In the genomic region with DNA sequence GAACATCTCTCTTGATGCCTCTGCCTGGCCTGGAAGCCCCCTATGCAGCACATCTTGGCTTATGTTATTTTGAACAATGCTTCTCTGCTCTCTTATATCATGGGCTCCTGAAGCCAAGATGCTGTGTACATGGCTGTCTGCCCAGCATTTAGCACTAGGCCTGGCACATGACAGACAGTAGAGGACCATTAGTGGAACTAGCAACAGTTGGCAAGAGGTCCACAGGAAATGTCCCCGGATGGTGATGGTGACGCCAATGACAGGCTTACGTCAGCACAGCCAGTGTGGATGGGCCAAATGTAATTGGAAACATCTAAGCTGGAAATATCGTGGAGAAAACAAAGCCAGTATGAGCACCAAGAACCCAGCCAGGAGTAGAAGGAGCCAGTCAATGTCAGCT, we compare ENCODE assay signal across 14 mouse cellular contexts.
DNase-seq lines count a peak whose midpoint lies in the region; ATAC-seq and TF ChIP-seq lines count a peak whose summit lies in the region.
"Had no signal": no experiment of that assay in that cellular context is flagged by ENCODE, and none has a peak within 500 bp of the region (broad histone marks: within the 10 kb centered on the region; RNA-seq: fewer than 3 reads in every experiment).

No protein-coding gene starts in this region.

- H3K27ac ChIP-seq in limb, embryonic 14.5 days (replicated peaks; ENCODE audit: low read depth, low read length): 0 out of 2 replicates have a peak overlapping the region, but pooled peaks have one; percentile 26
- H3K27ac ChIP-seq in limb, embryonic 10.5 days: no peak overlapping the region
- H3K27ac ChIP-seq in limb, embryonic 15.5 days: peak overlapping the region; percentile 30; the same call in 1 of the 2 replicates
- H3K27ac ChIP-seq in forebrain, embryonic 11.5 days (ENCODE audit: low read depth, low read length): no peak overlapping the region
- H3K27ac ChIP-seq: forebrain, embryonic 15.5 days; liver, embryonic 14.5 days; neural tube, embryonic 13.5 days had no signal

- no peak overlapping the region for H3K9ac ChIP-seq in limb, embryonic 14.5 days (ENCODE audit: low read depth, low read length, severe bottlenecking)
- no peak overlapping the region for H3K9ac ChIP-seq in limb, embryonic 15.5 days
- no peak overlapping the region for H3K9ac ChIP-seq in forebrain, embryonic 11.5 days (ENCODE audit: low read length)
- H3K9ac ChIP-seq: forebrain, embryonic 15.5 days; liver, embryonic 14.5 days; neural tube, embryonic 13.5 days had no signal

- H3K4me2 ChIP-seq in limb, embryonic 14.5 days (replicated peaks; ENCODE audit: low read depth, low read length, severe bottlenecking): no peak overlapping the region
- no peak overlapping the region for H3K4me2 ChIP-seq in limb, embryonic 15.5 days
- H3K4me2 ChIP-seq in forebrain, embryonic 11.5 days (ENCODE audit: low read depth, low read length, severe bottlenecking): no peak overlapping the region
- H3K4me2 ChIP-seq: forebrain, embryonic 15.5 days; neural tube, embryonic 13.5 days had no signal

- TF ChIP-seq POLR2A in limb, embryonic 14.5 days (IDR thresholded peaks at IDR 0.05; ENCODE audit: borderline replicate concordance, extremely low read depth, insufficient read depth, insufficient read length): no peak

- DNase-seq in limb, embryonic 14.5 days (ENCODE audit: low spot score): peak; percentile 28
- no peak for DNase-seq in limb, embryonic 10.5 days (ENCODE audit: low spot score)
- peak; percentile 24 to 52 for DNase-seq in heart, adult 9 months (ENCODE audit: low spot score in 2 of 2)
- DNase-seq in skeletal muscle tissue, adult 2 months (ENCODE audit: low read depth, low spot score): peak; percentile 40
- no peak for DNase-seq in forebrain, embryonic 11.5 days (ENCODE audit: low spot score)
- DNase-seq in cerebellum, postnatal 4 days (ENCODE audit: low spot score in 2 of 2): no peak
- DNase-seq: kidney, adult 8-10 months; kidney, postnatal 36 days; thymus, adult 18-20 months had no signal

- H3K36me3 ChIP-seq in limb, embryonic 14.5 days (ENCODE audit: control insufficient read depth, insufficient read depth, low read length): no peaks in the 10 kb centered on the region
- H3K36me3 ChIP-seq in limb, embryonic 10.5 days: no peaks in the 10 kb centered on the region
- no peaks in the 10 kb centered on the region for H3K36me3 ChIP-seq in limb, embryonic 15.5 days
- no peaks in the 10 kb centered on the region for H3K36me3 ChIP-seq in forebrain, embryonic 11.5 days (ENCODE audit: control insufficient read depth, insufficient read depth, low read length)
- H3K36me3 ChIP-seq: forebrain, embryonic 15.5 days; G1E; neural tube, embryonic 13.5 days had no signal

- 76% methylated on average over 4 of the region's 4 CpGs for WGBS in limb, embryonic 14.5 days
- WGBS in limb, embryonic 10.5 days: 83% methylated on average over 4 of the region's 4 CpGs
- 68% methylated on average over 4 of the region's 4 CpGs for WGBS in limb, embryonic 15.5 days
- WGBS in forebrain, embryonic 11.5 days: 92% methylated on average over 4 of the region's 4 CpGs

- no peak overlapping the region for H3K4me3 ChIP-seq in limb, embryonic 14.5 days (replicated peaks; ENCODE audit: low read length)
- H3K4me3 ChIP-seq in limb, embryonic 10.5 days: no peak overlapping the region
- H3K4me3 ChIP-seq in limb, embryonic 15.5 days: no peak overlapping the region
- H3K4me3 ChIP-seq in forebrain, embryonic 11.5 days (ENCODE audit: low read depth, low read length): no peak overlapping the region
- H3K4me3 ChIP-seq: forebrain, embryonic 15.5 days; neural tube, embryonic 13.5 days had no signal

- no peak for ATAC-seq in limb, embryonic 14.5 days (ENCODE audit: low FRiP score, low read depth)
- no peak for ATAC-seq in limb, embryonic 15.5 days (ENCODE audit: insufficient number of reproducible peaks, low FRiP score, low TSS enrichment, low read depth)
- ATAC-seq in forebrain, embryonic 11.5 days (replicated peaks; ENCODE audit: low FRiP score): no peak
- ATAC-seq: forebrain, embryonic 15.5 days had no signal

- no peaks in the 10 kb centered on the region for H3K27me3 ChIP-seq in limb, embryonic 14.5 days (ENCODE audit: control insufficient read depth, insufficient read depth, low read length)
- H3K27me3 ChIP-seq in limb, embryonic 10.5 days (ENCODE audit: low read depth, poor library complexity, severe bottlenecking): no peaks in the 10 kb centered on the region
- H3K27me3 ChIP-seq in limb, embryonic 15.5 days: no peaks in the 10 kb centered on the region
- no peaks in the 10 kb centered on the region for H3K27me3 ChIP-seq in forebrain, embryonic 11.5 days (ENCODE audit: control insufficient read depth, insufficient read depth, low read length)
- H3K27me3 ChIP-seq: forebrain, embryonic 15.5 days; neural tube, embryonic 13.5 days had no signal

- H3K9me3 ChIP-seq in limb, embryonic 14.5 days (ENCODE audit: control insufficient read depth, low read length): no peaks in the 10 kb centered on the region
- no peaks in the 10 kb centered on the region for H3K9me3 ChIP-seq in limb, embryonic 10.5 days (replicated peaks)
- H3K9me3 ChIP-seq in limb, embryonic 15.5 days: no peaks in the 10 kb centered on the region
- no peaks in the 10 kb centered on the region for H3K9me3 ChIP-seq in forebrain, embryonic 11.5 days (ENCODE audit: control insufficient read depth, low read length)
- H3K9me3 ChIP-seq: forebrain, embryonic 15.5 days had no signal

- no peaks in the 10 kb centered on the region for H3K4me1 ChIP-seq in limb, embryonic 14.5 days (ENCODE audit: control insufficient read depth, insufficient read depth, low read length)
- peaks cover 8% of the 10 kb centered on the region; the same call in 1 of the 2 replicates for H3K4me1 ChIP-seq in limb, embryonic 10.5 days
- H3K4me1 ChIP-seq in limb, embryonic 15.5 days: peaks cover 5% of the 10 kb centered on the region
- H3K4me1 ChIP-seq in forebrain, embryonic 11.5 days (replicated peaks; ENCODE audit: control insufficient read depth, insufficient read depth, low read length): no peaks in the 10 kb centered on the region
- H3K4me1 ChIP-seq: neural tube, embryonic 13.5 days had no signal

Comparison
In these comparisons a context has a peak if more than half of its experiments do, and no peak if none do; other contexts are left out.
1. DNase-seq: peak in limb, embryonic 14.5 days (single experiment), heart, adult 9 months (2 of 2) and skeletal muscle tissue, adult 2 months (single experiment); none in limb, embryonic 10.5 days (single experiment), forebrain, embryonic 11.5 days (single experiment) and cerebellum, postnatal 4 days (0 of 2).
2. H3K27ac ChIP-seq: peak in limb, embryonic 14.5 days (single experiment) and limb, embryonic 15.5 days (single experiment); none in limb, embryonic 10.5 days (single experiment) and forebrain, embryonic 11.5 days (single experiment).